Mouse (Mus musculus) T-cell, adult 2 months (primary cell): ENCODE measurements around the gene Mymk.

Experiments
- DNase-seq: peaks from one replicate; pipeline ENCODE4 v3.0.0; 2022; ENCODE audit warnings: low spot score

The Mymk gene

GRCm38 (mm10) chr2:27079152-27079584 lies 7.2 kb upstream of the Mymk start, which contains the start of gene Adamtsl2:
Gene Adamtsl2, plus strand, starts transcription at chr2:27079379.
- peak; percentile 30 for DNase-seq

GRCm38 (mm10) chr2:27078312-27078711 lies 6.3 kb upstream of the Mymk start:
- peak; percentile 13 for DNase-seq

GRCm38 (mm10) chr2:27077655-27078244 lies 5.8 kb upstream of the Mymk start:
- no peak for DNase-seq

GRCm38 (mm10) chr2:27075485-27075884 lies 3.5 kb upstream of the Mymk start:
- no peak for DNase-seq

GRCm38 (mm10) chr2:27074804-27075203 lies 2.8 kb upstream of the Mymk start:
- DNase-seq = no peak

- DNase-seq = no peak
Observed at GRCm38 (mm10) chr2:27073407-27073806, 1.4 kb upstream of the Mymk start.

GRCm38 (mm10) chr2:27071137-27071536 lies 842 bp downstream of the Mymk start:
- DNase-seq = no peak

GRCm38 (mm10) chr2:27070247-27070813 lies 1.6 kb downstream of the Mymk start:
- no peak for DNase-seq

- no peak for DNase-seq
Observed at GRCm38 (mm10) chr2:27069646-27070045, 2.3 kb downstream of the Mymk start.

GRCm38 (mm10) chr2:27067996-27068395 lies 4.0 kb downstream of the Mymk start:
- DNase-seq = no peak

- DNase-seq = no peak
Observed at GRCm38 (mm10) chr2:27067124-27067523, 4.9 kb downstream of the Mymk start.

- DNase-seq = no peak
Observed at GRCm38 (mm10) chr2:27059187-27059586, 12.8 kb downstream of the Mymk start.

- DNase-seq = no peak
Observed at GRCm38 (mm10) chr2:27058751-27059150, 13.2 kb downstream of the Mymk start.

GRCm38 (mm10) chr2:27058251-27058650 lies 13.7 kb downstream of the Mymk start:
- no peak for DNase-seq

GRCm38 (mm10) chr2:27049408-27049807 lies 22.6 kb downstream of the Mymk start:
- no peak for DNase-seq

GRCm38 (mm10) chr2:27045979-27046770 lies 25.8 kb downstream of the Mymk start:
- no peak for DNase-seq

GRCm38 (mm10) chr2:27044641-27045040 lies 27.3 kb downstream of the Mymk start:
- no peak for DNase-seq

GRCm38 (mm10) chr2:27044166-27044565 lies 27.8 kb downstream of the Mymk start:
- DNase-seq = no peak

- DNase-seq = peak; percentile 56
Observed at GRCm38 (mm10) chr2:27043461-27043860, 28.5 kb downstream of the Mymk start.

GRCm38 (mm10) chr2:27042131-27042844 lies 29.7 kb downstream of the Mymk start:
- no peak for DNase-seq

- DNase-seq = no peak
Observed at GRCm38 (mm10) chr2:27039286-27039685, 32.7 kb downstream of the Mymk start.

GRCm38 (mm10) chr2:27038596-27038995 lies 33.4 kb downstream of the Mymk start:
- peak; percentile 58 for DNase-seq

- DNase-seq = no peak
Observed at GRCm38 (mm10) chr2:27037008-27037407, 35.0 kb downstream of the Mymk start.
